Mouse (Mus musculus) hindbrain, postnatal 0 days (tissue): Measurements from ENCODE around the gene Lmo2. TPM values are rescaled to one million over a fixed set of nuclear protein-coding genes. Genes with fewer than 3 reads are reported as not detected.
"Not testable (repeated sequence)": the region's sequence is repeated elsewhere in the genome, so short reads cannot be mapped to it uniquely, and the experiment has no call there.

ENCODE experiments used
- ATAC-seq: fragments of 200-750 bp; cut with Nextera tagmentation; 2 replicates; pipeline ENCODE4 v1.8.0; 2017; ENCODE audit warnings: mild to moderate bottlenecking, moderate TSS enrichment, moderate library complexity
- DNase-seq: peaks from one replicate; pipeline ENCODE4 v3.0.0-alpha.2; 2015; ENCODE audit warnings: low spot score
- H3K27ac ChIP-seq: fragments of 300-500 bp; sonication (generic); 2 replicates; pipeline ENCODE4 v1.5.1; 2014; ENCODE audit warnings: mild to moderate bottlenecking
- H3K27me3 ChIP-seq: fragments of 300-500 bp; sonication (generic); 2 replicates; pipeline ENCODE4 v1.6.1; 2014; ENCODE audit warnings: low read length, mixed read lengths; ENCODE audit not compliant: insufficient read depth
- H3K36me3 ChIP-seq: fragments of 300-500 bp; sonication (generic); 2 replicates; pipeline ENCODE4 v1.6.1; 2014; ENCODE audit warnings: low read length, mixed read lengths; ENCODE audit not compliant: insufficient read depth
- H3K4me1 ChIP-seq: fragments of 300-500 bp; sonication (generic); 2 replicates; pipeline ENCODE4 v1.6.1; 2014; ENCODE audit warnings: antibody characterized with exemption, low read length, mixed read lengths; ENCODE audit not compliant: insufficient read depth
- H3K4me2 ChIP-seq: fragments of 300-500 bp; sonication (generic); 2 replicates; pipeline ENCODE4 v1.6.1; 2014; ENCODE audit warnings: low read depth, mild to moderate bottlenecking, low read length, moderate library complexity, mixed read lengths
- H3K4me3 ChIP-seq: fragments of 300-500 bp; sonication (generic); 2 replicates; pipeline ENCODE4 v1.5.1; 2014; ENCODE audit warnings: low read length
- H3K9ac ChIP-seq: fragments of 300-500 bp; sonication (generic); replicated peaks from 2 replicates; pipeline ENCODE4 v1.6.1; 2014; ENCODE audit warnings: mild to moderate bottlenecking, low read length, moderate library complexity, mixed read lengths
- H3K9me3 ChIP-seq: fragments of 300-500 bp; sonication (generic); 2 replicates; pipeline ENCODE4 v1.6.1; 2016; ENCODE audit warnings: low read length, mixed read lengths
- CTCF ChIP-seq: IDR thresholded peaks from 2 replicates; pipeline ENCODE4 v1.5.1; 2016; ENCODE audit warnings: antibody characterized with exemption, control low read depth, low read depth
- WGBS: fragments of 180-500 bp; shearing (Covaris S2); extraction: QIAGEN DNeasy Blood & Tissue Kit; methylation state at CpG from one replicate; pipeline ENCODE4 v1.1.7; 2014; 5-methylcytosine and 5-hydroxymethylcytosine counted together
- polyA plus RNA-seq: library from polyadenylated mRNA; unstranded; fragments of >200 nt; fragmentation: Nextera tagmentation; extraction: Ambion mirVana; gene quantifications from 2 replicates; pipeline ENCODE4 v1.2.1, GENCODE M21; 2015
- total RNA-seq: library from RNA; depleted of rRNA; stranded (reverse); fragments of >200 nt; gene quantifications from 2 replicates; pipeline ENCODE4 v1.2.3, GENCODE M21; 2014

The Lmo2 gene
- total and polyA plus RNA-seq, 2 experiments from 2014 or later, result 25.7 to 31.2 TPM

DNA sequence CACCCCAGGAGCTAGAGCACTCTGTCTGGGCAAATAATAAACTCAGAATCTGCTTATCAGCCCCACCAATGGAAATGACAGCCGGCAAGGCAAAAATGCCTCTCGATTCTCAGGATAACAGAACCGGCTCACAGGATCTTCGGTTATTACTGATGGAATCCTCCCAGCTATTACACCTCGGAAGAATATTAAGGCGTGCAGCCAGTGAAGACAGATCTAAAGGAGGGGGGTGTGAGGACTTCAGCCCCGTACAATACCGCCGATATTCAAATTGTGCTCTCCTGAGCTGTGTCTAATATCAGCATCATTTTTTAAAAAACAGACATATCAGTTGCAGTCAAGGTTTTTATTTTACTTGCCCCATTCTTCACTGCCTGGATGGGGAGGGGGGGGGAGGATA lies 34.4 kb downstream of the Lmo2 start:
- no peaks in the 10 kb centered on the region for H3K27me3 ChIP-seq
- DNase-seq (peak; percentile 14), ATAC-seq (peak; percentile 56; the same call in 1 of the 2 replicates)
- H3K36me3 ChIP-seq, result no peaks in the 10 kb centered on the region
- H3K27ac ChIP-seq, result peak overlapping the region; percentile 58
- no peaks in the 10 kb centered on the region for H3K9me3 ChIP-seq
- H3K4me1 ChIP-seq, result no peaks in the 10 kb centered on the region
- peak overlapping the region; percentile 9; the same call in 1 of the 2 replicates for H3K9ac ChIP-seq
- no peak for TF ChIP-seq CTCF
- 50% methylated on average over 9 of the region's 9 CpGs for WGBS
- peak overlapping the region; percentile 22 for H3K4me2 ChIP-seq
- no peak overlapping the region for H3K4me3 ChIP-seq

DNA sequence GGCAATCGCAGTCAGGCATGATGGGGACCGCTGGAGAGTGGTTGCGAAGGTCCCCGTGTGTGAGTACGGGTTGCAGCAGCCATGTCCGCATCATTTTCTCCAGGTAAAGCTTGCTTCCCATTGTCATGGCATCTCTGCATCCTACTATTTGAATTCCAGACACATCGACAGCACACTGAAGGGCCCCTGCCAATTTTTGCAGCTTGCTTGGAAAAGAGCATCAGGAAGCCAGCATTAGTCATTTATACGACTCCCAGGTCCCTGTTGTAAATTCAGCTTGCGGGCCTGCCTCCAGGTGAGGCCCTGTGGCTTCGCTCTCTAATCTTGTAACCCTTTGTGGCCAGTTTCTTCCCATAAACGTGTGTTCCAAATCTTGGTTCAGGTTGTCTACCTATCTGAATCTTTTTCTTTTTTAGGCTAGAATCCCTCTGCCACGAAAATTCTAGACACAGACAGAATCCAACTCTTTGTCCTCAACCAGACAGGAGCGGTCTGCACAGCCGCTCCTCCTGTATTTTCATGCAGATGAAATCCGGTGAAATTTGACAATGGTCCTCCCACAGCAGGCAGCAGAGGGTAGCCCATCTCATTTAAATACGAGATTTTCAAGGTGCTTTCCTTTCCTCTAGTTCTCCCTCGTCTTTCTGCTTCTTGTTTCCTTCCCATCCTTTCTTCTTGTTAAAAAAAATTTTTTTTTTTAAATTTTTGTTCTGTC lies 35.0 kb downstream of the Lmo2 start:
- peak overlapping the region; percentile 9; the same call in 1 of the 2 replicates for H3K9ac ChIP-seq
- H3K9me3 ChIP-seq, result no peaks in the 10 kb centered on the region
- H3K36me3 ChIP-seq, result no peaks in the 10 kb centered on the region
- TF ChIP-seq CTCF, result no peak
- ATAC-seq (peak; percentile 68; the same call in 1 of the 2 replicates), DNase-seq (peak; percentile 43)
- no peak overlapping the region for H3K4me3 ChIP-seq
- no peaks in the 10 kb centered on the region for H3K4me1 ChIP-seq
- H3K27ac ChIP-seq, result peak overlapping the region; percentile 58; the same call in 1 of the 2 replicates
- peak overlapping the region; percentile 22 for H3K4me2 ChIP-seq
- 20% methylated on average over 17 of the region's 17 CpGs for WGBS
- no peaks in the 10 kb centered on the region for H3K27me3 ChIP-seq

DNA sequence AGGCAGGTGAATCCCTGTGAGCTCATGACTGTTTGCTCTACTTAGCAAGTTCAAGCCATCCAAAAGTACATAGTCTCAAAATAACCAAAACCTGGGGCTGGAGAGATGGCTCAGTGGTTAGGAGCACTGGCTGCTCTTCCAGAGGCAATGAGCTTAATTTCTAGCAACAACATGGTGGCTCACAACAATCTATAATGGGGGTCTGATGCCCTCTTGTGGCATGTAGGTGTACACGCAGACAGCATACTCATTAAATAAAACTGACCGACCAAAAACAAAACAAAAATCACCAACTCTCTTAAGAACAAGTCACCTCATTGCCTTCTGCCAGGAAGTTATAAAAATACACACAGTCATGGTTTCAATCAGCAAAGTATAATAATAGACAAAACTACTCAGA lies 43.3 kb downstream of the Lmo2 start:
- DNase-seq (peak; percentile 73), ATAC-seq (no peak)
- Histone ChIP-seq H3K4me1 (no peaks in the 10 kb centered on the region), H3K9me3 (no peaks in the 10 kb centered on the region), H3K4me2 (no peak overlapping the region), H3K9ac (no peak overlapping the region), H3K27ac (no peak overlapping the region), H3K36me3 (no peaks in the 10 kb centered on the region), H3K4me3 (no peak overlapping the region), H3K27me3 (no peaks in the 10 kb centered on the region)
- WGBS, result 17% methylated on average over 2 of the region's 2 CpGs
- peak; percentile 77 for TF ChIP-seq CTCF

DNA sequence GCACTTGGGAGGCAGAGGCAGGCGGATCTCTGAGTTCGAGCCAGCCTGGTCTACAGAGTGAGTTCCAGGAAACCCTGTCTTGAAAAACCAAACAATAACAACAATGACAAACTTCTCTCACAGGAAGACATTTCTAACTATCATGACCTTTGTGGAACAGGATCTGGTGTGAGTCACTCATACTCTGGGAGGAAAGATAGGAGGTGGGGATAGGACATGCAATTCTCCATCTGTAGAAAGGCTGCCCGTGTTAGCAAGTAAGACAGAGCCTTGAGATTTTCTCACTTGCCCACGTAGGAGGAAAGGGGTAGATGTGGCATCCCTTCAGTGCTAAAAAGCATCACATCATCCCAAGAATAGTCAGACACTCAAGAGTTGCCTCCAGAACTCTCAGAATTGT lies 44.1 kb downstream of the Lmo2 start:
- no peaks in the 10 kb centered on the region for H3K27me3 ChIP-seq
- DNase-seq, result no peak
- no peak overlapping the region for H3K27ac ChIP-seq
- no peak for TF ChIP-seq CTCF
- no peaks in the 10 kb centered on the region for H3K4me1 ChIP-seq
- no peak overlapping the region for H3K9ac ChIP-seq
- H3K4me2 ChIP-seq, result no peak overlapping the region
- H3K36me3 ChIP-seq, result no peaks in the 10 kb centered on the region
- H3K4me3 ChIP-seq, result no peak overlapping the region
- no peaks in the 10 kb centered on the region for H3K9me3 ChIP-seq
- ATAC-seq, result no peak
- 83% methylated on average over 4 of the region's 4 CpGs for WGBS

DNA sequence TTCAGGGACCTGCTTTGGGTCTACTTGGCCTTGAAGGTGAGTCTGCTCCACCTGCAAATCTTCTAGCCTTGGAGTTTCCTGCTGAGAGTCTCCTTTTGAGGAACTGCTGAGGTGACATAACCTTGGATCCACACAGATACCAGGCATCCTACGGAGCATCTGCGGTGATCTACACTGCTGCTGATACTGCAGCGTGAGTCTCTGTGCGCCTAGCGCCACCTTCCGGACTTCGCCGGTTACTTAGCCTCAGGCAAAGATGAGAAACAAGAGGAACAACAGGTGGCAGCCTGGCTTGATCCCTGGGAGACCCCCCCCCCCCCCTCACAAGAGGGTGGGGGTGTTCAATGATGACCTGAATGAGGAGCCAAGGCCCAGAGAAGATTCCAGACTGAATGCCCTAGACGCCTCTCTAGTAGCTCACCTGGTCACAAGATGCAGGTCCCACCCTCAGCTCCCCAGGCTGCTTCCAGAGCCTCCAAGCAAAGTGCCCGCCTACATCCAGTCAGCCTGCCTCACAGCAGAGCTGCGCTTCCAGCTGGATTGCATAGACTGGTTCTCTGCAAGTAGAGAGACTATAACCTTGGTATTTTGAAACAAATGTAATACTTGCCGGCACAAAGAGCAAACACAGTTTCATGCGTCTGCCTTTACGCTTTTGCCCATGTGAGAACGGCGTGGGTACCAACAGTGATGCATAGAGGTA lies 45.1 kb downstream of the Lmo2 start:
- Histone ChIP-seq H3K9ac (no peak overlapping the region), H3K4me3 (no peak overlapping the region), H3K27me3 (no peaks in the 10 kb centered on the region), H3K27ac (no peak overlapping the region), H3K4me1 (no peaks in the 10 kb centered on the region), H3K36me3 (no peaks in the 10 kb centered on the region), H3K4me2 (no peak overlapping the region), H3K9me3 (no peaks in the 10 kb centered on the region)
- DNase-seq, result peak; percentile 88
- TF ChIP-seq CTCF, result peak; percentile 86
- 34% methylated on average over 16 of the region's 16 CpGs for whole genome bisulfite sequencing
- ATAC-seq, result peak; percentile 86

DNA sequence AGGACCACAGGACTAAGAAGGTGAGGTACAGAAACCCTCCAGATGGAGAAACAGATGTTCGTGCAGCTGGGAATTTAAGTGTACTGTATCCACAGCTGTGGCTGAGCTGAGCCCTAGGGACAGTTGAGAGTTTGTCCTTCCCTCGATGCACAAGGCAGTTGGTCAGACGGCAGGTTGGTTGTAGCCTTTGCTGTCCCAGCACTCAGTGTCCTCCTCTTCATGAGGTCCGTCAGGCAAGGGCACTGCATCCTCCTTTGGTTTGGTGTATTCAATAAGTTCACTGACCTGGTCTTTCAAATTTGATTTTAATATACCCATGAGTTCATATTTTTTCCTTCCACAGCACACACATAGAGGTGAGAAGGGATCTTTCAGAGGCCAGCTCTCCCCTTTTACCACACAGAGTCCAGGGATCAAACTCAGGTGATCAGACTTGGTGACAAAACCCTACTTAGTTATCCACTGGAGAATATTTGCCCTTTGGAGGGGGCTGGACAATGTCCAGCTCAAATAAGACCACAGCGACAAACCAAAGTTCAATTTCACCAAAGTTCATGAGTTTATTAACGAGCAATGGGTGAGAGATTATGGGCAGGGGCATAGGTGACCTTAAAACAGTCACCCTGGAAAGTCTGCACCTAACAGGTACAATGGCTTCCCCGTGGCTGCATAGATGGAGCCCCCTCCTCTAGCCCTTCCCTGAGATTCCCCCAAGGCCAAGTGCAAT lies 50.2 kb downstream of the Lmo2 start:
- no peaks in the 10 kb centered on the region for H3K9me3 ChIP-seq
- no peak for DNase-seq
- H3K4me1 ChIP-seq, result no peaks in the 10 kb centered on the region
- no peaks in the 10 kb centered on the region for H3K36me3 ChIP-seq
- 84% methylated on average over 7 of the region's 7 CpGs for whole genome bisulfite sequencing
- no peak overlapping the region for H3K4me2 ChIP-seq
- no peak overlapping the region for H3K4me3 ChIP-seq
- TF ChIP-seq CTCF, result no peak
- ATAC-seq, result no peak
- H3K27me3 ChIP-seq, result no peaks in the 10 kb centered on the region
- no peak overlapping the region for H3K27ac ChIP-seq
- no peak overlapping the region for H3K9ac ChIP-seq

DNA sequence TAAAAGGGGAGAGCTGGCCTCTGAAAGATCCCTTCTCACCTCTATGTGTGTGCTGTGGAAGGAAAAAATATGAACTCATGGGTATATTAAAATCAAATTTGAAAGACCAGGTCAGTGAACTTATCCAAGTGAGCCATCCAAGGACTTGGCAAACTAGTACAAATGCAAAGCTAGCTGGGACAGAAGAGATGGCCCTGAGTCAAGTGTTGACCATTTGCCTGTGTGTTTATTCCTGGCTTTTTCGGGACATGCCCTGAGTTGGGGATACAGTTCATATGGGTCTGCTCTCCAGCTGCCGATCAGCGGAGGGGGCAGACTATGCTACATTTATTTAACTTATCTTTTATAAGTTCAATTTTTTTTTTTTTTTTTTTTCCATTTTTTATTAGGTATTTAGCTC lies 51.1 kb downstream of the Lmo2 start:
- not testable (repeated sequence) for ATAC-seq, H3K27me3 ChIP-seq, H3K27ac ChIP-seq, H3K4me2 ChIP-seq, H3K4me1 ChIP-seq, H3K9me3 ChIP-seq, H3K36me3 ChIP-seq, H3K4me3 ChIP-seq, H3K9ac ChIP-seq, DNase-seq
- WGBS, result 96% methylated on average over 3 of the region's 3 CpGs
